8 mouse cellular contexts compared by ENCODE assay signal in the genomic region with DNA sequence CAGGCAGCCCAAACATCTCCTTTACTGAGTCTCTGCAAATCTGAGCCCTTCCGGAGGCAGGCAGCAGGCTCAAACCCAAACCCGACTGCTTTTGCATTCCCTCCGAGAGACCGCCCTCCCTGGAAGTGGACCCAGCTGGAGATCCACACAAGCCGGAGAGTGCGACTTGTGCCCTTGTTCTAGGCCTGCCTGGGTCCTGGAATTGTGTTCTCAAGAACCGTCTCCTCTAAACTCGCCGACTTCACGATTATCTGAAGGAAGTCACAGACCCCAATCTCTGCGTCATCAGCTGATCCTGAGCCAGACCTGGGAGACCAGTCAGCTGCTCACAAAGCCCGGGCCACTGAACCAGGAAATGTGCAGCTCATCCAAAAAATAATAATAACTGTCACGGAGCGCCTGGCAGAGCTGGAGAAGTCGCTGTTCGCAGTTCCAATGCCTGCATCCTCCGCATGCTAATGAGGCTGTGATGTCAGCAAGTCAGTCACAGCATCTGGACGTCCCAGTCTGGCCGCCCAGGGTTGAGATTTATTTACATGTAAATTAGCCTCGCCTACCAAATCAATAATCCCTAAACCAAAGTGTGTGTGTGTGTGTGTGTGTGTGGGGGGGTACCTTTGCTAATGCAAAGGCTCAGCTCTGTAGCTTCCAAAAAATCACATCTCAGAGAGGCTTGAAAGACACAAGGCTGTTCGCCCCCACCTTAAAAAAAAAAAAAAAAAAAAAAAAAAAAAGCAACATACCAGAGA.
DNase-seq lines count a peak whose midpoint lies in the region; ATAC-seq and TF ChIP-seq lines count a peak whose summit lies in the region.

No protein-coding gene starts in this region.

- H3K9me3 ChIP-seq in embryonic facial prominence, embryonic 12.5 days: no peaks in the 10 kb centered on the region
- H3K9me3 ChIP-seq in midbrain, embryonic 11.5 days (ENCODE audit: control insufficient read depth, low read length): no peaks in the 10 kb centered on the region

- no peak overlapping the region for H3K27ac ChIP-seq in embryonic facial prominence, embryonic 12.5 days
- peak overlapping the region; percentile 75 for H3K27ac ChIP-seq in midbrain, embryonic 11.5 days (ENCODE audit: low read depth, low read length)
- peak overlapping the region; percentile 77 for H3K27ac ChIP-seq in small intestine, adult 2 months (ENCODE audit: insufficient read depth, low read depth, low read length)

- peak overlapping the region; percentile 44 for H3K4me3 ChIP-seq in embryonic facial prominence, embryonic 12.5 days
- H3K4me3 ChIP-seq in midbrain, embryonic 11.5 days (ENCODE audit: low read depth, low read length): peak overlapping the region; percentile 44
- H3K4me3 ChIP-seq in small intestine, adult 2 months (ENCODE audit: low read depth, low read length): peak overlapping the region; percentile 57

- peaks cover 14% of the 10 kb centered on the region; the same call in 1 of the 2 replicates for H3K4me1 ChIP-seq in embryonic facial prominence, embryonic 12.5 days
- peaks cover 6% of the 10 kb centered on the region; the same call in 1 of the 2 replicates for H3K4me1 ChIP-seq in midbrain, embryonic 11.5 days (ENCODE audit: control insufficient read depth, insufficient read depth, low read length)
- H3K4me1 ChIP-seq in small intestine, adult 2 months (ENCODE audit: control insufficient read depth, insufficient read depth, insufficient read length, low read length): no peaks in the 10 kb centered on the region

- H3K36me3 ChIP-seq in embryonic facial prominence, embryonic 12.5 days: no peaks in the 10 kb centered on the region
- H3K36me3 ChIP-seq in midbrain, embryonic 11.5 days (ENCODE audit: control insufficient read depth, insufficient read depth, low read length): no peaks in the 10 kb centered on the region
- no peaks in the 10 kb centered on the region for H3K36me3 ChIP-seq in small intestine, adult 2 months (ENCODE audit: control insufficient read depth, insufficient read depth, low read length)

- peak; percentile 82 for DNase-seq in adrenal gland, postnatal 14 days
- DNase-seq in heart, adult 18-20 months: peak; percentile 84 to 87
- DNase-seq in kidney, adult 11 months: peak; percentile 70
- peak; percentile 84 to 92 for DNase-seq in left cerebral cortex, postnatal 25 days (ENCODE audit: low spot score in 2 of 2)
- peak; percentile 97 for DNase-seq in midbrain, embryonic 11.5 days (ENCODE audit: low spot score, missing footprints)

- no peaks in the 10 kb centered on the region for H3K27me3 ChIP-seq in embryonic facial prominence, embryonic 12.5 days
- no peaks in the 10 kb centered on the region for H3K27me3 ChIP-seq in midbrain, embryonic 11.5 days (ENCODE audit: control insufficient read depth, insufficient read depth, low read length)
- no peaks in the 10 kb centered on the region for H3K27me3 ChIP-seq in small intestine, adult 2 months (ENCODE audit: control insufficient read depth, insufficient read depth, low read length)

- WGBS in embryonic facial prominence, embryonic 12.5 days: under 1% methylated on average over 21 of the region's 21 CpGs
- 1% methylated on average over 21 of the region's 21 CpGs for WGBS in midbrain, embryonic 11.5 days
- 4% methylated on average over 21 of the region's 21 CpGs for WGBS in small intestine, adult 2 months

- H3K4me2 ChIP-seq in embryonic facial prominence, embryonic 12.5 days (replicated peaks): peak overlapping the region; percentile 68
- H3K4me2 ChIP-seq in midbrain, embryonic 11.5 days: peak overlapping the region; percentile 73

- H3K9ac ChIP-seq in embryonic facial prominence, embryonic 12.5 days: peak overlapping the region; percentile 39
- H3K9ac ChIP-seq in midbrain, embryonic 11.5 days (ENCODE audit: low read length): peak overlapping the region; percentile 69

- TF ChIP-seq POLR2A in small intestine, adult 2 months (IDR thresholded peaks at IDR 0.05; ENCODE audit: low read depth, low read length): no peak

- peak; percentile 53; the same call in 1 of the 2 replicates for ATAC-seq in embryonic facial prominence, embryonic 12.5 days (ENCODE audit: insufficient number of reproducible peaks, insufficient read depth, low FRiP score, low TSS enrichment)
- ATAC-seq in midbrain, embryonic 11.5 days (ENCODE audit: low FRiP score): peak; percentile 92
- ATAC-seq in inflammation-experienced regulatory T-cells, adult 6 months: no peak

- intact Hi-C loops in left cerebral cortex, postnatal 25 days (cut with DNase I): loop anchor here (1.0 to 5.0 kb wide), 3 partner anchors 52 to 183 kb away; no protein-coding TSS in a partner anchor

- TF ChIP-seq CTCF in small intestine, adult 2 months (IDR thresholded peaks at IDR 0.05; ENCODE audit: extremely low read depth, insufficient read length, insufficient replicate concordance, low read depth, low read length): no peak
